Mouse (Mus musculus) left cerebral cortex, postnatal 4 days (tissue): Measurements from ENCODE around the gene Spaca3. TPM values are rescaled to one million over a fixed set of nuclear protein-coding genes. Genes with fewer than 3 reads are reported as not detected.

ENCODE experiments used
- total RNA-seq, 2 experiments: library from RNA; stranded (reverse); gene quantifications; 2 replicates each; pipeline ENCODE4 v1.2.3; 2021

Gene Spaca3
- total RNA-seq, 2 experiments from 2014 or later, result not detected

Other genes starting within 250 kb of the Spaca3 start
- 1 to 10 TPM; 3.0 to 3.8 TPM for gene Myo1d, start 78.3 kb upstream of the Spaca3 start, total RNA-seq
- 1 to 10 TPM; 6.5 to 7.7 TPM for gene Tmem98, start 48.2 kb upstream of the Spaca3 start, total RNA-seq